Mouse (Mus musculus) liver, postnatal 0 days (tissue): ENCODE data around the gene Arhgef40. TPM values are rescaled to one million over a fixed set of nuclear protein-coding genes. Genes with fewer than 3 reads are reported as not detected.

Source experiments
- ATAC-seq: fragments of 200-750 bp; cut with Nextera tagmentation; 2 replicates; pipeline ENCODE4 v1.8.0; 2017; ENCODE audit warnings: mild to moderate bottlenecking, moderate library complexity
- DNase-seq: peaks from one replicate; pipeline ENCODE4 v3.0.0-alpha.2; 2016
- H3K27ac ChIP-seq: fragments of 300-500 bp; sonication (generic); 2 replicates; pipeline ENCODE4 v1.5.1; 2014; ENCODE audit warnings: antibody characterized with exemption, moderate library complexity, mild to moderate bottlenecking, low read depth
- H3K27me3 ChIP-seq: fragments of 300-500 bp; sonication (generic); 2 replicates; pipeline ENCODE4 v1.6.1; 2014; ENCODE audit warnings: low read length, control low read depth, mixed read lengths; ENCODE audit not compliant: insufficient read depth
- H3K36me3 ChIP-seq: fragments of 300-500 bp; sonication (generic); replicated peaks from 2 replicates; pipeline ENCODE4 v1.6.1; 2014; ENCODE audit warnings: mild to moderate bottlenecking, control low read depth, low read length, moderate library complexity, mixed read lengths; ENCODE audit not compliant: insufficient read depth
- H3K4me1 ChIP-seq: fragments of 300-500 bp; sonication (generic); 2 replicates; pipeline ENCODE4 v1.6.1; 2014; ENCODE audit warnings: antibody characterized with exemption, mild to moderate bottlenecking, control low read depth; ENCODE audit not compliant: insufficient read depth
- H3K4me2 ChIP-seq: fragments of 300-500 bp; sonication (generic); 2 replicates; pipeline ENCODE4 v1.6.1; 2014; ENCODE audit warnings: low read depth, mild to moderate bottlenecking, low read length, moderate library complexity, mixed read lengths
- H3K4me3 ChIP-seq: fragments of 300-500 bp; sonication (generic); 2 replicates; pipeline ENCODE4 v1.5.1; 2014; ENCODE audit warnings: low read depth, low read length
- H3K9ac ChIP-seq: fragments of 300-500 bp; sonication (generic); replicated peaks from 2 replicates; pipeline ENCODE4 v1.6.1; 2014; ENCODE audit warnings: mild to moderate bottlenecking, moderate library complexity
- H3K9me3 ChIP-seq: fragments of 300-500 bp; sonication (generic); 2 replicates; pipeline ENCODE4 v1.6.1; 2016; ENCODE audit warnings: mild to moderate bottlenecking, control low read depth, low read length, mixed read lengths
- CTCF ChIP-seq: sonication (generic); IDR thresholded peaks from 2 replicates; pipeline ENCODE4 v1.5.1; 2016; ENCODE audit warnings: antibody characterized with exemption, low read depth
- EP300 ChIP-seq: IDR thresholded peaks from 2 replicates; pipeline ENCODE4 v1.6.1; 2016; ENCODE audit warnings: antibody characterized with exemption, low read depth, mild to moderate bottlenecking
- WGBS: fragments of 180-500 bp; shearing (Covaris S2); extraction: QIAGEN DNeasy Blood & Tissue Kit; methylation state at CpG from one replicate; pipeline ENCODE4 v1.1.7; 2014; ENCODE audit not compliant: insufficient replicate concordance; 5-methylcytosine and 5-hydroxymethylcytosine counted together
- polyA plus RNA-seq: library from polyadenylated mRNA; unstranded; fragments of >200 nt; fragmentation: Nextera tagmentation; extraction: Ambion mirVana; gene quantifications from 2 replicates; pipeline ENCODE4 v1.2.1, GENCODE M21; 2015

Arhgef40 gene
- polyA plus RNA-seq, 1 experiment from 2014 or later = 7.2 TPM

GRCm38 (mm10) chr14:52011683-52012082 is 27.2 kb downstream of the Arhgef40 start:
- WGBS = 77% methylated on average over 1 of the region's 1 CpGs
- TF ChIP-seq EP300 (no peak), CTCF (no peak)
- H3K4me1 ChIP-seq = peaks cover 25% of the 10 kb centered on the region

GRCm38 (mm10) chr14:52012085-52012484 is 27.6 kb downstream of the Arhgef40 start:
- no peak overlapping the region for H3K4me3 ChIP-seq
- TF ChIP-seq EP300 = no peak
- TF ChIP-seq CTCF = no peak
- peaks cover 16% of the 10 kb centered on the region for H3K36me3 ChIP-seq
- H3K27me3 ChIP-seq = no peaks in the 10 kb centered on the region
- WGBS = 78% methylated on average over 4 of the region's 4 CpGs
- H3K27ac ChIP-seq = no peak overlapping the region
- DNase-seq (no peak), ATAC-seq (no peak)
- no peak overlapping the region for H3K9ac ChIP-seq
- H3K4me2 ChIP-seq = no peak overlapping the region
- H3K4me1 ChIP-seq = peaks cover 25% of the 10 kb centered on the region
- H3K9me3 ChIP-seq = no peaks in the 10 kb centered on the region

More at GRCm38 (mm10) chr14:52011683-52012082, 27.2 kb downstream of the Arhgef40 start:
- no peak overlapping the region for H3K27ac ChIP-seq
- DNase-seq = no peak
- peaks cover 18% of the 10 kb centered on the region for H3K36me3 ChIP-seq
- no peak overlapping the region for H3K4me3 ChIP-seq
- no peaks in the 10 kb centered on the region for H3K27me3 ChIP-seq
- ATAC-seq = no peak
- H3K4me2 ChIP-seq = no peak overlapping the region
- no peak overlapping the region for H3K9ac ChIP-seq
- no peaks in the 10 kb centered on the region for H3K9me3 ChIP-seq

GRCm38 (mm10) chr14:52012553-52012952 is 28.0 kb downstream of the Arhgef40 start:
- no peak for DNase-seq
- Histone ChIP-seq H3K4me2 (no peak overlapping the region), H3K36me3 (peaks cover 13% of the 10 kb centered on the region; the same call in 1 of the 2 replicates), H3K4me3 (no peak overlapping the region), H3K27me3 (no peaks in the 10 kb centered on the region), H3K9ac (no peak overlapping the region), H3K4me1 (peaks cover 25% of the 10 kb centered on the region), H3K9me3 (no peaks in the 10 kb centered on the region), H3K27ac (no peak overlapping the region)
- no peak for ATAC-seq
- TF ChIP-seq EP300 (no peak), CTCF (no peak)
- 90% methylated on average over 5 of the region's 5 CpGs for WGBS

GRCm38 (mm10) chr14:52013021-52013610 is 28.6 kb downstream of the Arhgef40 start:
- H3K27me3 ChIP-seq = no peaks in the 10 kb centered on the region
- H3K4me3 ChIP-seq = no peak overlapping the region
- H3K9ac ChIP-seq = no peak overlapping the region
- H3K36me3 ChIP-seq = peaks cover 11% of the 10 kb centered on the region; the same call in 1 of the 2 replicates
- TF ChIP-seq CTCF = no peak
- TF ChIP-seq EP300 = no peak
- H3K27ac ChIP-seq = 0 out of 2 replicates have a peak overlapping the region, but pooled peaks have one; percentile 2
- H3K4me1 ChIP-seq = peaks cover 25% of the 10 kb centered on the region
- ATAC-seq = no peak
- no peak overlapping the region for H3K4me2 ChIP-seq
- WGBS = 84% methylated on average over 8 of the region's 8 CpGs
- no peaks in the 10 kb centered on the region for H3K9me3 ChIP-seq
- DNase-seq = no peak

GRCm38 (mm10) chr14:52013771-52014219 is 29.3 kb downstream of the Arhgef40 start:
- ATAC-seq (peak; percentile 31), DNase-seq (peak; percentile 56)
- TF ChIP-seq EP300 = no peak
- no peak for TF ChIP-seq CTCF
- peak overlapping the region; percentile 92 for H3K4me2 ChIP-seq
- H3K4me3 ChIP-seq = peak overlapping the region; percentile 73
- H3K27me3 ChIP-seq = no peaks in the 10 kb centered on the region
- H3K4me1 ChIP-seq = peaks cover 31% of the 10 kb centered on the region
- no peaks in the 10 kb centered on the region for H3K9me3 ChIP-seq
- WGBS = 6% methylated on average over 23 of the region's 24 CpGs
- H3K27ac ChIP-seq = peak overlapping the region; percentile 80
- H3K9ac ChIP-seq = peak overlapping the region; percentile 74
- H3K36me3 ChIP-seq = 0 out of 2 replicates have a peak, but pooled peaks cover 7% of the 10 kb centered on the region

- DNase-seq (no peak), ATAC-seq (peak; percentile 26)
- H3K27ac ChIP-seq = peak overlapping the region; percentile 80
- H3K27me3 ChIP-seq = no peaks in the 10 kb centered on the region
- peak overlapping the region; percentile 73 for H3K4me3 ChIP-seq
- H3K9me3 ChIP-seq = no peaks in the 10 kb centered on the region
- TF ChIP-seq EP300 = no peak
- TF ChIP-seq CTCF = no peak
- 0 out of 2 replicates have a peak, but pooled peaks cover 6% of the 10 kb centered on the region for H3K36me3 ChIP-seq
- H3K9ac ChIP-seq = peak overlapping the region; percentile 74
- 0% methylated on average over 2 of the region's 80 CpGs for WGBS
- H3K4me1 ChIP-seq = peaks cover 31% of the 10 kb centered on the region
- peak overlapping the region; percentile 92 for H3K4me2 ChIP-seq
Observed at GRCm38 (mm10) chr14:52014271-52014760, 29.8 kb downstream of the Arhgef40 start.
